Mouse (Mus musculus) MEL (cell line): ENCODE results near the gene Pde6b. TPM values are rescaled to one million over a fixed set of nuclear protein-coding genes. Genes with fewer than 3 reads are reported as not detected.
A peak's percentile ranks its signal among the peaks of the same experiment; 100 is the strongest.

Experiments
- DNase-seq: peaks from one replicate; pipeline ENCODE4 v3.0.0; 2011; ENCODE audit warnings: low read depth, low spot score
- H3K27ac ChIP-seq: 2 replicates; pipeline ENCODE4 v1.5.1; 2012; ENCODE audit warnings: low read depth, mild to moderate bottlenecking, control low read depth, low read length, moderate library complexity; ENCODE audit not compliant: control insufficient read depth
- H3K27me3 ChIP-seq, 2 experiments: fragments of 150-350 bp in 1 of 2; sonication (generic) in 1 of 2; 2 replicates each; pipeline ENCODE4 v1.6.1; 2012; ENCODE audit warnings: low read length in 2 of 2, mild to moderate bottlenecking in 2 of 2, improper control_type of control experiment in 1 of 2, moderate library complexity in 1 of 2; ENCODE audit not compliant: insufficient read depth in 2 of 2, control insufficient read depth in 1 of 2
- H3K36me3 ChIP-seq, 2 experiments: 2 replicates each; pipeline ENCODE4 v1.6.1; 2012 to 2014; ENCODE audit warnings: low read length in 2 of 2, improper control_type of control experiment in 1 of 2, inconsistent platforms in 1 of 2, mild to moderate bottlenecking in 1 of 2; ENCODE audit not compliant: insufficient read depth in 2 of 2, control insufficient read depth in 1 of 2
- H3K4me1 ChIP-seq, 2 experiments: fragments of 150-350 bp in 1 of 2; sonication (generic) in 1 of 2; 2 replicates each; pipeline ENCODE4 v1.6.1; 2012; ENCODE audit warnings: low read length in 2 of 2, improper control_type of control experiment in 1 of 2, mild to moderate bottlenecking in 1 of 2; ENCODE audit not compliant: insufficient read depth in 2 of 2, control insufficient read depth in 1 of 2
- H3K4me3 ChIP-seq, 2 experiments: fragments of 150-350 bp in 1 of 2; sonication (generic) in 1 of 2; 2 replicates each; pipeline ENCODE4 v1.5.1; 2012; ENCODE audit warnings: low read depth in 2 of 2, low read length in 2 of 2, mild to moderate bottlenecking in 2 of 2, moderate library complexity in 2 of 2, control low read depth in 1 of 2, improper control_type of control experiment in 1 of 2; ENCODE audit not compliant: control insufficient read depth in 1 of 2, insufficient read depth in 1 of 2
- H3K79me2 ChIP-seq: 2 replicates; pipeline ENCODE4 v1.6.1; 2012; ENCODE audit warnings: mild to moderate bottlenecking, low read length, moderate library complexity; ENCODE audit not compliant: control insufficient read depth, poor library complexity, insufficient read depth
- H3K9ac ChIP-seq: 2 replicates; pipeline ENCODE4 v1.6.1; 2012; ENCODE audit warnings: low read depth, mild to moderate bottlenecking, control low read depth, low read length, moderate library complexity; ENCODE audit not compliant: control insufficient read depth, poor library complexity, severe bottlenecking
- H3K9me3 ChIP-seq: fragments of 150-350 bp; sonication (generic); replicated peaks from 2 replicates; pipeline ENCODE4 v1.6.1; 2012; ENCODE audit warnings: mild to moderate bottlenecking, low read length, improper control_type of control experiment, moderate library complexity; ENCODE audit not compliant: insufficient read depth
- BHLHE40 ChIP-seq: IDR thresholded peaks from 2 replicates; pipeline ENCODE4 v1.6.1; 2012; ENCODE audit warnings: low read depth, mild to moderate bottlenecking, inconsistent platforms, low read length, improper control_type of control experiment, borderline replicate concordance
- CHD1 ChIP-seq: IDR thresholded peaks from 2 replicates; pipeline ENCODE4 v1.6.1; 2012; ENCODE audit warnings: low read depth, mild to moderate bottlenecking, inconsistent platforms, low read length, improper control_type of control experiment
- CHD2 ChIP-seq: IDR thresholded peaks from 2 replicates; pipeline ENCODE4 v1.6.1; 2011; ENCODE audit warnings: low read length, improper control_type of control experiment
- CTCF ChIP-seq, 3 experiments: IDR thresholded peaks in 2 of 3; conservative IDR thresholded peaks in 1 of 3; 2 replicates each; pipeline ENCODE4 v1.5.1; 2011 to 2012; ENCODE audit warnings: low read length in 3 of 3, low read depth in 2 of 3, mild to moderate bottlenecking in 2 of 3, improper control_type of control experiment in 1 of 3, inconsistent platforms in 1 of 3, mixed read lengths in 1 of 3, moderate library complexity in 1 of 3; ENCODE audit not compliant: control insufficient read depth in 1 of 3, insufficient read depth in 1 of 3, poor library complexity in 1 of 3, severe bottlenecking in 1 of 3
- E2F4 ChIP-seq: IDR thresholded peaks from 2 replicates; pipeline ENCODE4 v1.6.1; 2011; ENCODE audit warnings: low read depth, low read length, improper control_type of control experiment, borderline replicate concordance
- ELF1 ChIP-seq: IDR thresholded peaks from 2 replicates; pipeline ENCODE4 v1.6.1; 2014; ENCODE audit warnings: low read depth, mild to moderate bottlenecking, inconsistent platforms, low read length, improper control_type of control experiment, moderate library complexity
- EP300 ChIP-seq, 2 experiments: IDR thresholded peaks; 2 replicates each; pipeline ENCODE4 v1.6.1; 2011; ENCODE audit warnings: improper control_type of control experiment in 2 of 2, low read length in 2 of 2, low read depth in 1 of 2, mild to moderate bottlenecking in 1 of 2
- ETS1 ChIP-seq: IDR thresholded peaks from 2 replicates; pipeline ENCODE4 v1.6.1; 2012; ENCODE audit warnings: low read depth, mild to moderate bottlenecking, inconsistent platforms, low read length, improper control_type of control experiment, moderate library complexity
- GABPA ChIP-seq: IDR thresholded peaks from 2 replicates; pipeline ENCODE4 v1.6.1; 2012; ENCODE audit warnings: low read depth, mild to moderate bottlenecking, inconsistent platforms, low read length, improper control_type of control experiment, moderate library complexity
- GATA1 ChIP-seq: IDR thresholded peaks from 2 replicates; pipeline ENCODE4 v1.6.1; 2011; ENCODE audit warnings: low read depth, low read length, improper control_type of control experiment
- HCFC1 ChIP-seq: IDR thresholded peaks from 2 replicates; pipeline ENCODE4 v1.6.1; 2012; ENCODE audit warnings: low read depth, mild to moderate bottlenecking, inconsistent platforms, low read length, improper control_type of control experiment, moderate library complexity
- JUND ChIP-seq: IDR thresholded peaks from 2 replicates; pipeline ENCODE4 v1.6.1; 2011; ENCODE audit warnings: low read depth, mild to moderate bottlenecking, improper control_type of control experiment, low read length
- MAFK ChIP-seq: IDR thresholded peaks from 2 replicates; pipeline ENCODE4 v1.6.1; 2011; ENCODE audit warnings: low read depth, mild to moderate bottlenecking, low read length, improper control_type of control experiment, borderline replicate concordance
- MAX ChIP-seq: IDR thresholded peaks from 2 replicates; pipeline ENCODE4 v1.6.1; 2011; ENCODE audit warnings: low read length, improper control_type of control experiment
- MEF2A ChIP-seq: IDR thresholded peaks from 2 replicates; pipeline ENCODE4 v1.6.1; 2014; ENCODE audit warnings: low read depth, mild to moderate bottlenecking, inconsistent platforms, low read length, improper control_type of control experiment; ENCODE audit not compliant: poor library complexity, insufficient replicate concordance, severe bottlenecking; ENCODE audit errors: extremely low read depth
- MXI1 ChIP-seq: IDR thresholded peaks from 2 replicates; pipeline ENCODE4 v1.6.1; 2011; ENCODE audit warnings: mild to moderate bottlenecking, low read depth, low read length, improper control_type of control experiment
- MYB ChIP-seq: IDR thresholded peaks from 2 replicates; pipeline ENCODE4 v1.6.1; 2011; ENCODE audit warnings: mild to moderate bottlenecking, low read depth, low read length, improper control_type of control experiment
- MYC ChIP-seq: IDR thresholded peaks from 2 replicates; pipeline ENCODE4 v1.6.1; 2011; ENCODE audit warnings: low read depth, mild to moderate bottlenecking, low read length, improper control_type of control experiment, moderate library complexity
- NELFE ChIP-seq: IDR thresholded peaks from 2 replicates; pipeline ENCODE4 v1.6.1; 2011; ENCODE audit warnings: low read depth, low read length, improper control_type of control experiment
- NRF1 ChIP-seq: IDR thresholded peaks from 2 replicates; pipeline ENCODE4 v1.6.1; 2014; ENCODE audit warnings: low read depth, mild to moderate bottlenecking, inconsistent platforms, low read length, improper control_type of control experiment, moderate library complexity; ENCODE audit not compliant: poor library complexity, insufficient read depth, severe bottlenecking
- POLR2A ChIP-seq, 2 experiments: IDR thresholded peaks; 2 replicates each; pipeline ENCODE4 v1.6.1; 2011 to 2012; ENCODE audit warnings: low read length in 2 of 2, mild to moderate bottlenecking in 2 of 2, control low read depth in 1 of 2, improper control_type of control experiment in 1 of 2, low read depth in 1 of 2, moderate library complexity in 1 of 2; ENCODE audit not compliant: control insufficient read depth in 1 of 2, insufficient read depth in 1 of 2, poor library complexity in 1 of 2
- POLR2AphosphoS2 ChIP-seq: IDR thresholded peaks from 2 replicates; pipeline ENCODE4 v1.6.1; 2011; ENCODE audit warnings: low read length, improper control_type of control experiment
- POLR2AphosphoS5 ChIP-seq: IDR thresholded peaks from 2 replicates; pipeline ENCODE4 v1.6.1; 2012; ENCODE audit warnings: low read depth, borderline replicate concordance, mild to moderate bottlenecking, inconsistent platforms, low read length, moderate library complexity, mixed read lengths
- RAD21 ChIP-seq: IDR thresholded peaks from 2 replicates; pipeline ENCODE4 v1.6.1; 2011; ENCODE audit warnings: mild to moderate bottlenecking, low read depth, low read length, improper control_type of control experiment
- RCOR1 ChIP-seq: IDR thresholded peaks from 2 replicates; pipeline ENCODE4 v1.6.1; 2012; ENCODE audit warnings: low read depth, mild to moderate bottlenecking, inconsistent platforms, low read length, improper control_type of control experiment
- SIN3A ChIP-seq: IDR thresholded peaks from 2 replicates; pipeline ENCODE4 v1.6.1; 2012; ENCODE audit warnings: low read length, improper control_type of control experiment, inconsistent platforms
- SMC3 ChIP-seq: IDR thresholded peaks from 2 replicates; pipeline ENCODE4 v1.6.1; 2011; ENCODE audit warnings: low read depth, low read length, improper control_type of control experiment
- TAL1 ChIP-seq: IDR thresholded peaks from 2 replicates; pipeline ENCODE4 v1.6.1; 2012; ENCODE audit warnings: mild to moderate bottlenecking, inconsistent platforms, low read length, moderate library complexity, mixed read lengths
- TBP ChIP-seq: IDR thresholded peaks from 2 replicates; pipeline ENCODE4 v1.8.0; 2011; ENCODE audit warnings: low read depth, low read length, improper control_type of control experiment
- TCF12 ChIP-seq: IDR thresholded peaks from 2 replicates; pipeline ENCODE4 v1.6.1; 2014; ENCODE audit warnings: low read depth, mild to moderate bottlenecking, inconsistent platforms, low read length, improper control_type of control experiment, moderate library complexity
- UBTF ChIP-seq: IDR thresholded peaks from 2 replicates; pipeline ENCODE4 v1.6.1; 2012; ENCODE audit warnings: low read depth, mild to moderate bottlenecking, inconsistent platforms, low read length, improper control_type of control experiment, moderate library complexity, borderline replicate concordance; ENCODE audit not compliant: insufficient read depth
- USF1 ChIP-seq: IDR thresholded peaks from 2 replicates; pipeline ENCODE4 v1.6.1; 2014; ENCODE audit warnings: low read depth, mild to moderate bottlenecking, inconsistent platforms, low read length, improper control_type of control experiment, moderate library complexity
- USF2 ChIP-seq, 2 experiments: IDR thresholded peaks; 2 replicates each; pipeline ENCODE4 v1.6.1; 2011 to 2012; ENCODE audit warnings: improper control_type of control experiment in 2 of 2, low read length in 2 of 2, borderline replicate concordance in 1 of 2, inconsistent platforms in 1 of 2, low read depth in 1 of 2, mild to moderate bottlenecking in 1 of 2; ENCODE audit not compliant: insufficient read depth in 1 of 2
- ZC3H11A ChIP-seq: IDR thresholded peaks from 2 replicates; pipeline ENCODE4 v1.6.1; 2012; ENCODE audit warnings: low read depth, mild to moderate bottlenecking, inconsistent platforms, low read length, improper control_type of control experiment
- ZKSCAN1 ChIP-seq: IDR thresholded peaks from 2 replicates; pipeline ENCODE4 v1.6.1; 2012; ENCODE audit warnings: low read depth, mild to moderate bottlenecking, inconsistent platforms, low read length, improper control_type of control experiment, moderate library complexity
- ZNF384 ChIP-seq: IDR thresholded peaks from 2 replicates; pipeline ENCODE4 v1.6.1; 2012; ENCODE audit warnings: low read depth, mild to moderate bottlenecking, inconsistent platforms, low read length, improper control_type of control experiment
- polyA plus RNA-seq, 2 experiments: library from polyadenylated mRNA; stranded (reverse) in 1 of 2; unstranded in 1 of 2; fragments of >175 nt in 1 of 2; fragments of >200 nt in 1 of 2; gene quantifications; 2 replicates each; pipeline versions ENCODE4 v1.2.1 to v1.2.4; 2012; ENCODE audit warnings: low replicate concordance in 2 of 2, low read depth in 1 of 2; ENCODE audit not compliant: insufficient read length in 2 of 2, insufficient read depth in 1 of 2, missing spikeins in 1 of 2
- total RNA-seq: library from RNA; depleted of rRNA; stranded (reverse); fragments of 300-350 nt; gene quantifications from 2 replicates; pipeline ENCODE4 v1.2.3, GENCODE M21; 2012

The Pde6b gene
- total and polyA plus RNA-seq, 3 experiments, result 0.07 to 0.12 TPM; not detected in 1

DNA sequence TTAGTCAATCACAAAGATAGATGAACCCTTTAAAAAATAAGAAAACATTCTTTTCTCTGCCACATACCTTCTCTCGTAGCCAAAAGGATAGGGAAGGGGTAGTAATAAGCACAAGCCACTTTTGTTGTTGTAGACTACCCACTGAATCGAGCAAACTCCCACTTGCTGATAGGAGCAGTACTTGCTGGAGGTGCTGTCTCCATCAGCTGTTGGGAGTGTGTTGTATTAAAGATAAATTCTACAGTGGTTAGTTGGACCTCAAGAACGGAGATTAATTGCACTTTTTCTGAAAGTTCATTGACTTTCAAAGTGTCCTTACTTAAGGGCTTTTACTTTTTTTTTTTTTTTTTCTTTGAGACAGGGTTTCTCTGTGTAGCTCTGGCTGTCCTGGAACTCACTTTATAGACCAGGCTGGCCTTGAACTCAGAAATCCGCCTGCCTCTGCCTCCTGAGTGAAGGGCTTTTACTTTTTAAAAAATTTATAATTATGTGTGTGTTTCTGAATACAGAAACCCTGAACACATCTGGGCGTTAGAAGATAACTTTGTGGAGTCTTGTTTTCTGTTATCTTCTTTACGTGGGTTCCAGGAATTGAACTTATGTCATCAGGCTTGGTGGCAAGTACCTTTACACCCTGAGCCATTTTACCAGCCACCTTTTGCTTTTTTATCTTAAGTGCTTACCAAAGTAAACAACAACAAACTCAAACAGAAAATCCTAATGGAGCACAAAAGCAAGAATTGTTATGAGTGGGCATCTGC lies 77.1 kb downstream of the Pde6b start:
- Histone ChIP-seq H3K4me3 (no peak overlapping the region), H3K9me3 (no peaks in the 10 kb centered on the region), H3K4me1 (peaks cover 37% of the 10 kb centered on the region in 2 experiments), H3K79me2 (peaks cover 54% of the 10 kb centered on the region), H3K27ac (peak overlapping the region; percentile 87), H3K27me3 (no peaks in the 10 kb centered on the region), H3K9ac (no peak overlapping the region; the same call in 1 of the 2 replicates), H3K36me3 (peaks cover 2 to 51% of the 10 kb centered on the region in 2 experiments; a peak in 2 of 4 replicates)
- DNase-seq, result peak; percentile 72
- no peak for TF ChIP-seq MAFK
- TF ChIP-seq ZC3H11A, result no peak
- no peak for TF ChIP-seq ELF1
- TF ChIP-seq ZKSCAN1, result no peak
- TF ChIP-seq UBTF, result no peak
- TF ChIP-seq E2F4, result no peak
- TF ChIP-seq EP300 (IDR thresholded peaks at IDR 0.05; ENCODE audit: low read depth in 1 of 2, low read length in 2 of 2), result peak; percentile 46 to 71
- TF ChIP-seq MEF2A, result no peak
- no peak; the same call in 1 of the 2 replicates for TF ChIP-seq RCOR1
- no peak for TF ChIP-seq MYB
- TF ChIP-seq MYC, result no peak
- no peak for TF ChIP-seq MAX
- peak; percentile 56 for TF ChIP-seq TAL1
- 0 out of 2 replicates have a peak, but pooled peaks have one; percentile 14 for TF ChIP-seq MXI1
- 0 out of 2 replicates have a peak, but pooled peaks have one; percentile 15 for TF ChIP-seq HCFC1
- no peak for TF ChIP-seq POLR2A (IDR thresholded peaks at IDR 0.05; ENCODE audit: control insufficient read depth in 1 of 2, insufficient read depth in 1 of 2, low read depth in 1 of 2, low read length in 2 of 2, poor library complexity in 1 of 2)
- TF ChIP-seq ZNF384, result no peak; the same call in 1 of the 2 replicates
- TF ChIP-seq USF1, result no peak
- no peak for TF ChIP-seq USF2 (IDR thresholded peaks at IDR 0.05; ENCODE audit: borderline replicate concordance in 1 of 2, insufficient read depth in 1 of 2, low read depth in 1 of 2, low read length in 2 of 2)
- peak; percentile 29; the same call in 1 of the 2 replicates for TF ChIP-seq TCF12
- no peak for TF ChIP-seq BHLHE40
- peak; percentile 82 for TF ChIP-seq SIN3A
- TF ChIP-seq CTCF (IDR thresholded peaks at IDR 0.05 in 2 of 3, conservative IDR thresholded peaks at IDR 0.05 in 1 of 3; ENCODE audit: control insufficient read depth in 1 of 3, insufficient read depth in 1 of 3, low read depth in 2 of 3, low read length in 3 of 3, poor library complexity in 1 of 3, severe bottlenecking in 1 of 3), result no peak
- TF ChIP-seq POLR2AphosphoS5, result no peak
- no peak for TF ChIP-seq POLR2AphosphoS2
- peak; percentile 64; the same call in 1 of the 2 replicates for TF ChIP-seq GATA1
- no peak for TF ChIP-seq NRF1
- no peak for TF ChIP-seq CHD2
- no peak for TF ChIP-seq JUND
- no peak for TF ChIP-seq SMC3
- TF ChIP-seq GABPA, result no peak
- no peak for TF ChIP-seq CHD1
- TF ChIP-seq TBP, result no peak
- no peak for TF ChIP-seq NELFE
- TF ChIP-seq RAD21, result no peak
- peak; percentile 70 for TF ChIP-seq ETS1
